Mouse (Mus musculus) testis, adult 2 months (tissue): Measurements from ENCODE around the gene Cep55.

Source experiments
- CTCF ChIP-seq: fragments of 200-500 bp; IDR thresholded peaks from 2 replicates; pipeline ENCODE4 v1.5.1; 2012; ENCODE audit warnings: low read depth, mild to moderate bottlenecking, inconsistent platforms, low read length, moderate library complexity; ENCODE audit not compliant: control insufficient read depth, insufficient read depth, insufficient replicate concordance
- POLR2A ChIP-seq: fragments of 200-500 bp; IDR thresholded peaks from 2 replicates; pipeline ENCODE4 v1.6.1; 2012; ENCODE audit warnings: low read depth, mild to moderate bottlenecking, inconsistent platforms, low read length, moderate library complexity; ENCODE audit not compliant: control insufficient read depth

- TF ChIP-seq CTCF = no peak
- TF ChIP-seq POLR2A = no peak
These were observed 9.2 kb downstream of the Cep55 start for GRCm38 (mm10) chr19:38064051-38064450.
